Mouse (Mus musculus) testis, postnatal 14 days (tissue): ENCODE data around the gene Slc16a14.
A peak's percentile ranks its signal among the peaks of the same experiment; 100 is the strongest.

ENCODE experiments used
- DNase-seq: peaks from one replicate; pipeline ENCODE4 v3.0.0; 2021; ENCODE audit warnings: low spot score

Gene Slc16a14

DNA sequence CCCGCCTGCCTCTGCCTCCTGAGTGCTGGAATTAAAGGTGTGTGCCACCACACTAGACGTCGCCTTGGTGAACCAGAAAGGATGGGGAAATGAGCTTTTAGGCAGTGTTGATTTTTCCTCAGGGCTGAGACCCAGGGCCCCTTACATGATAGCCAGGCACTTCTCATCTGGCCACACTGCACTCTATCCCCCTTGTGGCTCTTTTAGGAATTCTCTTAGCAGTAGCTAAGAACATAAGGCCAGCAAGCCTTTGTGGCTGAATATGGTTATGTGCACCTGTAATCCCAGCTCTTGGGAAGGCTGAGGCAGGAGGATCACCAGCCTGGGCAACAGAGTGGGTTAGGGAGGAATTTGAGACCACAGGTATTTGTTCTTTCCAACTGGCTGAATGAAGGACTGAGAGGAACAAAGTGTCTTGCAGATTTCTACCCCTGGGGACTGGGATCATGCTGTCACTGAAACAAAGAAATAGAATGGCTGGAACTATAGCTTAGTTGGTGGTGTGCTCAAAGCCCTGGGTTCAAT, 68.2 kb downstream of the Slc16a14 start:
- DNase-seq = no peak

GRCm38 (mm10) chr1:84866231-84866630, 68.7 kb downstream of the Slc16a14 start:
- DNase-seq = no peak

- DNase-seq = no peak
Observed at GRCm38 (mm10) chr1:84864645-84865044, 70.3 kb downstream of the Slc16a14 start.

DNA sequence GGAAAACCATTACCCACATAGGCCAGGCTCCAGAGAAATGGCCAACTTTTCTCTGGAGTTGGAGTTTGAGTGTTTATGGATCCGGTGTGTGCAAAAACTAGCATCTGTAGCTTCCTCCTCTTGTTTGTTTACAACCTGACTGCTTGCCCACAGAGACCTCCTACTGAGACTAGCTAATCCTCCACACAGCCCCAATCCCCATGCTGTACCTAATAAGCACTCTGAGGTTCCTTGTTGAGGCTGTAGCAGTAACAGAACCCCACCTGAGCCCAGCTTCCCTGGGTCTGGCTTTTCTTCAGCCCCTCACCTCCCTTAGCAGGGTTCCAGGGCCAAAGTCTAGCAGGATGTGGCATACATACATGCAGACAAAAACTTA, 73.7 kb downstream of the Slc16a14 start:
- DNase-seq = no peak

GRCm38 (mm10) chr1:84860360-84861254, 74.3 kb downstream of the Slc16a14 start:
- DNase-seq = peak; percentile 42

DNA sequence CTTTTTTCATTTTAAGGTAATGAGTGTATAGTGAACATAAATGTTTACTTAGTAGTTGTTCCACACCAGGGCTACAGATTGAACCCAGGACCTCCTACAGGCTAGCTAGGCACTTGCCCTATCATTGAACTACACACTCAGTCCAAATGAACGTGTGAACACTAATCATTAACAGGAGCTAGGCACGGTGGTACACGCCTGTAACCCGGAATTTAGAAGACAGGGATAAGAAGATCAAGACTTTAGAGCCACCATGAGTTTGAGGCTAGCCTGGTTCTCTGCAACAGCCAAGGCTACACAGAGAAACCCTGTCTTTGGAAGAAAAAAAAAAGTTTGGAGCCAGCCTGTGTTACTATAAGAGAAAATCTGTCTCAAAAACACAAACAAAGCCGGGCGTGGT, 75.3 kb downstream of the Slc16a14 start:
- DNase-seq = no peak
